Mouse (Mus musculus) lung, embryonic 15.5 days (tissue): ENCODE measurements around the gene BC004004. TPM values are rescaled to one million over a fixed set of nuclear protein-coding genes. Genes with fewer than 3 reads are reported as not detected.

Experiments used
- ATAC-seq: fragments of 200-750 bp; cut with Nextera tagmentation; 2 replicates; pipeline ENCODE4 v1.8.0; 2017; ENCODE audit warnings: moderate number of reproducible peaks, borderline replicate concordance; ENCODE audit not compliant: low FRiP score, low TSS enrichment; ENCODE audit errors: extremely low read depth
- H3K27ac ChIP-seq: fragments of 300-500 bp; sonication (generic); 2 replicates; pipeline ENCODE4 v1.5.1; 2015; ENCODE audit warnings: moderate library complexity, mild to moderate bottlenecking, inconsistent platforms
- H3K27me3 ChIP-seq: fragments of 300-500 bp; sonication (generic); 2 replicates; pipeline ENCODE4 v1.6.1; 2015; ENCODE audit warnings: inconsistent platforms
- H3K36me3 ChIP-seq: fragments of 300-500 bp; sonication (generic); 2 replicates; pipeline ENCODE4 v1.6.1; 2015; ENCODE audit warnings: inconsistent platforms
- H3K4me1 ChIP-seq: fragments of 300-500 bp; sonication (generic); 2 replicates; pipeline ENCODE4 v1.6.1; 2015; ENCODE audit warnings: inconsistent platforms
- H3K4me2 ChIP-seq: fragments of 300-500 bp; sonication (generic); 2 replicates; pipeline ENCODE4 v1.6.1; 2015; ENCODE audit warnings: inconsistent platforms, mild to moderate bottlenecking, moderate library complexity
- H3K4me3 ChIP-seq: fragments of 300-500 bp; sonication (generic); 2 replicates; pipeline ENCODE4 v1.5.1; 2015; ENCODE audit warnings: mild to moderate bottlenecking, inconsistent platforms
- H3K9ac ChIP-seq: fragments of 300-500 bp; sonication (generic); 2 replicates; pipeline ENCODE4 v1.6.1; 2015; ENCODE audit warnings: inconsistent platforms
- H3K9me3 ChIP-seq: fragments of 300-500 bp; sonication (generic); 2 replicates; pipeline ENCODE4 v1.6.1; 2016; ENCODE audit warnings: inconsistent platforms
- WGBS: fragments of 180-500 bp; shearing (Covaris S2); methylation state at CpG from one replicate; pipeline ENCODE4 v1.1.7; 2015; 5-methylcytosine and 5-hydroxymethylcytosine counted together
- polyA plus RNA-seq: library from polyadenylated mRNA; unstranded; fragments of >200 nt; fragmentation: Nextera tagmentation; extraction: Ambion mirVana; gene quantifications from 2 replicates; pipeline ENCODE4 v1.2.1, GENCODE M21; 2015

Gene BC004004
- polyA plus RNA-seq, 1 experiment from 2014 or later = 79.2 TPM

DNA sequence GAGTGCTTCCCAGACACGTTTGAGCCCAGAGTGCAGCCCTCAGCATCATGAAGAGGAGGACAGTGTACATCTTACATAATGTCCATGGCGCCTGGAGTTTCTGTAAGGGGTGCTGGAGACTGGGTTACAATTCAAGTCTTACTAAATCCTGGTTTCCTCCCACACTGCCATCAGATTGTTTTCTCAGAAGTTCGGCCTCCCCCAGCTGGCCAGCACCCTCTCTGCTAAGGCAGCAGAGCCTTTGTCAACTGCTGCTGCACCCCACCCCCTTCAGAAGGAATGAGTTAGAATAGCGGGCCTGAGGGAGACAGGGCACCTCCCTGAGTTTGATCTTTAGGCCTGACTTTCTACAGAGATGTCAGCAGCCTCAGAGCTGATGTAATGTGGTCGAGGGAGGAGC is 33.6 kb downstream of the BC004004 start:
- Histone ChIP-seq H3K9ac (no peak overlapping the region), H3K4me1 (peaks cover 35% of the 10 kb centered on the region), H3K4me3 (no peak overlapping the region), H3K27me3 (no peaks in the 10 kb centered on the region), H3K36me3 (peaks cover 26% of the 10 kb centered on the region), H3K4me2 (no peak overlapping the region), H3K9me3 (no peaks in the 10 kb centered on the region), H3K27ac (no peak overlapping the region)
- 67% methylated on average over 5 of the region's 5 CpGs for WGBS
- no peak for ATAC-seq

- no peak overlapping the region for H3K4me3 ChIP-seq
- H3K27me3 ChIP-seq = no peaks in the 10 kb centered on the region
- no peak overlapping the region for H3K27ac ChIP-seq
- WGBS = 53% methylated on average over 3 of the region's 3 CpGs
- H3K4me2 ChIP-seq = no peak overlapping the region
- peaks cover 22% of the 10 kb centered on the region for H3K36me3 ChIP-seq
- H3K9ac ChIP-seq = no peak overlapping the region
- no peak for ATAC-seq
- no peaks in the 10 kb centered on the region for H3K9me3 ChIP-seq
- H3K4me1 ChIP-seq = peaks cover 32% of the 10 kb centered on the region
Measured at GRCm38 (mm10) chr17:29303087-29303486, 34.5 kb downstream of the BC004004 start.

- ATAC-seq = no peak
- Histone ChIP-seq H3K27ac (no peak overlapping the region), H3K4me3 (no peak overlapping the region), H3K4me2 (no peak overlapping the region), H3K9ac (no peak overlapping the region), H3K27me3 (no peaks in the 10 kb centered on the region), H3K4me1 (peaks cover 32% of the 10 kb centered on the region), H3K36me3 (peaks cover 19% of the 10 kb centered on the region), H3K9me3 (no peaks in the 10 kb centered on the region)
- 75% methylated on average over 3 of the region's 3 CpGs for WGBS
Measured at GRCm38 (mm10) chr17:29303856-29304255, 35.3 kb downstream of the BC004004 start.

DNA sequence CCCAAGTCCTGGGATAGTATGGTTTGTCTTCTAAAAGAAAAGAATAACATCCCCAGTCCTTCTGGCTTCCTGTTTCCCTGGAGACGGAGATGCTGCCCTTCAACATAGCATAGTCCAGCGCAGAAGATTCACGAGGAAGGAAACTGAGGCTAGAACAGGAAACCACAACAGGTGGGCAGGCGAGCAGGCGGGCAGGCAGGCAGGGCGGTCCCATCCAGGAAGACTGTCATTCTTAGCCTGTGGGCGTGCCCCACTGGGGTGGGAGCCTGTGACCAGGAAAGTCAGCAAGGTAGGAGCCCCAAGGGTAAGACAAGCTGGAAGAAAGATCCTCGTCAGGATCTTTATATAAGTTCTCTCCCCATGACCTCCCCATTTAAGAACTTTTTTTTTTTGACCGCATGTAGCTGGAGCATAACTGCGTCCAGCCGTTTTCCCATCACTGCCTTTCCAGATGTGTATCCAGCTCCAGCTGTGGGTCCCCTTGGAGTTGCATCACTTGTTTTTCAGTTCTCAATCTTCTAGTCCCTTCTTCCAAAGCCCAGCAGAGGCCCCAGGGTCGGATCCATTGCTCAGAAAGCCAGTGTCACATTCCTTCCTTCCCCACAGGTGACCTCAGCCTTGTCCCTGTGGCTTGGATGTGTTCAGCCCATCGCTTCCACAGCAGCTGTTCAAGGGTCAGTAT is 35.9 kb downstream of the BC004004 start:
- WGBS = 49% methylated on average over 13 of the region's 13 CpGs

DNA sequence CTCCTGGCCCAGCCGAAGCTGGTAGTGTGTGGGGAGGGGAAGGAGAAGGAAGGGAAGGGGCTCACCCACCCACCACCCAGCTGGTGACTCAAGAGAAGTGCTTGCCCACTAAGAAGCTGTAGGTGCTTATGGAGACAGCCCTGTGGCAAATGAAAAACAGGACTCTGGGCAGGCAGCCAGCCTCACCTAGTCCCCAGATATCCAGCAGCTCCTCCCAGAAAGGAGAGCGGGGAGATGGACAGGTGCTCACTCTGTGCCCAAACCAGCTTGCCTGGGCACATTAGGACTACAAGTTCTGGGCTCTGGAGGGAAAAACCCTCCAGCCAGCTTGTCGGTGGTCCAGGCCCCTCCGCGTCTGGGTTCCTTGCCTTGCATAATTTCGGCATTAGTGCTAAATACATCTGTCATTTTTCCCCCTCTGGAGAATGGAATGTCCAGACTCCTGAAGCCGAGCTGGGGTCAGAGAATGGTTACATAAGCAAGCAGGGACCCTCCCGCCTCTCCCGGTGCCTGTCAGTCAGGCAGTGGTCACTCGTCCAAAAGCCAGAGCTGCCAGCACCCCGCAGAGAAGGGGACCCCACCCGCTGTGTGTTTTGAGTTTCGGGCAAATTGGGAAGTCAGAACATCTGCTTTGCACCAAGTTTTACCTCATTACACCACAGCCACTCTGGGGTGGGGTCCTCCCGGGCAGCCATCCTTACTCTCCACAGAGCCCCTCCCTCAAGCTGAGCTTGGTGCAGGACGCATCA is 36.6 kb downstream of the BC004004 start:
- no peak overlapping the region for H3K9ac ChIP-seq
- 0 out of 2 replicates have a peak, but pooled peaks have one; percentile 36 for ATAC-seq

More for the DNA sequence above, 35.9 kb downstream of the BC004004 start:
- Histone ChIP-seq H3K4me3 (no peak overlapping the region), H3K27ac (peak overlapping the region; percentile 32; the same call in 1 of the 2 replicates), H3K4me1 (peaks cover 32% of the 10 kb centered on the region), H3K27me3 (no peaks in the 10 kb centered on the region), H3K36me3 (peaks cover 13% of the 10 kb centered on the region), H3K9ac (no peak overlapping the region), H3K9me3 (no peaks in the 10 kb centered on the region), H3K4me2 (no peak overlapping the region)
- ATAC-seq = no peak

DNA sequence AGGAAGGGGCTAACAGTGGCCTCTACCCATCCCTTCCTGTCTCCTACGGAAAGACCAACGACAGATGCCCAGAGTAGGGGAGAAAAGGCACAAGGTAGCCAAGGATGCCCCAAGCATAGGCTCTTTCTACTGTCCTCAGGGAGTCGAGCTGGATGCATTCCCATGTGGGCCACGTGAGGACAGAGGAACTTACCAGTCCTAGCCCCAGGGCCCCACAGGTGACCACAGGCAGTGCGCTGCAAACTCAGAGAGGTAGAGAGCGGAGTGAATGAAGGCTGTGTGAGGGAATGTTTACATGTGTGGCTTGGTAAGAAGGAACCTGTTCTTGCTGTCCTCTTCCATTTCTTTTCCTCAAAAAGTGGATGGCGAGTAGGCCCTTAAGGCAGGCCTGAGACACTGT is 37.3 kb downstream of the BC004004 start:
- Histone ChIP-seq H3K9me3 (no peaks in the 10 kb centered on the region), H3K36me3 (peaks cover 1% of the 10 kb centered on the region), H3K27ac (no peak overlapping the region), H3K4me3 (no peak overlapping the region), H3K4me2 (no peak overlapping the region), H3K27me3 (no peaks in the 10 kb centered on the region), H3K9ac (no peak overlapping the region), H3K4me1 (peaks cover 32% of the 10 kb centered on the region)
- ATAC-seq = no peak
- 48% methylated on average over 7 of the region's 7 CpGs for WGBS

More for the DNA sequence above, 36.6 kb downstream of the BC004004 start:
- Histone ChIP-seq H3K4me3 (no peak overlapping the region), H3K4me1 (peaks cover 32% of the 10 kb centered on the region), H3K27me3 (no peaks in the 10 kb centered on the region), H3K4me2 (peak overlapping the region; percentile 22), H3K27ac (peak overlapping the region; percentile 32; the same call in 1 of the 2 replicates), H3K9me3 (no peaks in the 10 kb centered on the region), H3K36me3 (peaks cover 6% of the 10 kb centered on the region)
- 14% methylated on average over 15 of the region's 15 CpGs for WGBS

GRCm38 (mm10) chr17:29310056-29310623 is 41.6 kb downstream of the BC004004 start:
- Histone ChIP-seq H3K4me1 (peaks cover 15% of the 10 kb centered on the region), H3K36me3 (no peaks in the 10 kb centered on the region), H3K9ac (no peak overlapping the region), H3K4me3 (no peak overlapping the region), H3K4me2 (no peak overlapping the region), H3K27me3 (no peaks in the 10 kb centered on the region), H3K9me3 (0 out of 2 replicates have a peak, but pooled peaks cover 5% of the 10 kb centered on the region), H3K27ac (no peak overlapping the region)
- ATAC-seq = no peak
- WGBS = 69% methylated on average over 21 of the region's 21 CpGs

- H3K9me3 ChIP-seq = 0 out of 2 replicates have a peak, but pooled peaks cover 5% of the 10 kb centered on the region
- no peak overlapping the region for H3K9ac ChIP-seq
- 0 out of 2 replicates have a peak, but pooled peaks cover 5% of the 10 kb centered on the region for H3K4me1 ChIP-seq
- H3K36me3 ChIP-seq = no peaks in the 10 kb centered on the region
- H3K27ac ChIP-seq = no peak overlapping the region
- no peak overlapping the region for H3K4me3 ChIP-seq
- no peak for ATAC-seq
- WGBS = 86% methylated on average over 8 of the region's 8 CpGs
- no peaks in the 10 kb centered on the region for H3K27me3 ChIP-seq
- H3K4me2 ChIP-seq = no peak overlapping the region
Measured at GRCm38 (mm10) chr17:29311602-29312001, 43.0 kb downstream of the BC004004 start.

GRCm38 (mm10) chr17:29312082-29312481 is 43.5 kb downstream of the BC004004 start:
- Histone ChIP-seq H3K4me3 (no peak overlapping the region), H3K27me3 (no peaks in the 10 kb centered on the region), H3K36me3 (no peaks in the 10 kb centered on the region), H3K27ac (no peak overlapping the region), H3K9me3 (0 out of 2 replicates have a peak, but pooled peaks cover 5% of the 10 kb centered on the region), H3K4me2 (no peak overlapping the region), H3K9ac (no peak overlapping the region), H3K4me1 (0 out of 2 replicates have a peak, but pooled peaks cover 2% of the 10 kb centered on the region)
- 91% methylated on average over 2 of the region's 2 CpGs for WGBS
- ATAC-seq = no peak

DNA sequence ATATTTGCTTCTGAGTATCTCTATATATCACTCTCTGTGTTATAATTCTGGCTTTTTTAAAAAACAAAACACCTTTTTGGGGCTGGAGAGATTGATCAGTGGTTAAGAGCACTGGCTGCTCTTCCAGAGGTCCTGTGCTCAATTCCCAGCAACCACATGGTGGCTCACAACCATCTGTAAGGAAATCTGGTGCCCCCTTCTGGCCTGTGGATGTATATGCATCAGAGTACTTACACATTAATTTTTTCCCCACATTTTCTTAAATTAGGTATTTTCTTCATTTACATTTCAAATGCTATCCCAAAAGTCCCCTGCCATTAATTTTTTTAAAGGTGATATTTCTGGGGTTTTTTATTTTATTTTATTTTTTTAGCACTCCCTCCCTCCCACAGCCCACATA is 44.7 kb downstream of the BC004004 start:
- no peaks in the 10 kb centered on the region for H3K36me3 ChIP-seq
- no peak for ATAC-seq
- H3K27ac ChIP-seq = no peak overlapping the region
- H3K9me3 ChIP-seq = 0 out of 2 replicates have a peak, but pooled peaks cover 5% of the 10 kb centered on the region
- no peaks in the 10 kb centered on the region for H3K27me3 ChIP-seq
- H3K4me2 ChIP-seq = no peak overlapping the region
- no peaks in the 10 kb centered on the region for H3K4me1 ChIP-seq
- no peak overlapping the region for H3K4me3 ChIP-seq
- H3K9ac ChIP-seq = no peak overlapping the region

DNA sequence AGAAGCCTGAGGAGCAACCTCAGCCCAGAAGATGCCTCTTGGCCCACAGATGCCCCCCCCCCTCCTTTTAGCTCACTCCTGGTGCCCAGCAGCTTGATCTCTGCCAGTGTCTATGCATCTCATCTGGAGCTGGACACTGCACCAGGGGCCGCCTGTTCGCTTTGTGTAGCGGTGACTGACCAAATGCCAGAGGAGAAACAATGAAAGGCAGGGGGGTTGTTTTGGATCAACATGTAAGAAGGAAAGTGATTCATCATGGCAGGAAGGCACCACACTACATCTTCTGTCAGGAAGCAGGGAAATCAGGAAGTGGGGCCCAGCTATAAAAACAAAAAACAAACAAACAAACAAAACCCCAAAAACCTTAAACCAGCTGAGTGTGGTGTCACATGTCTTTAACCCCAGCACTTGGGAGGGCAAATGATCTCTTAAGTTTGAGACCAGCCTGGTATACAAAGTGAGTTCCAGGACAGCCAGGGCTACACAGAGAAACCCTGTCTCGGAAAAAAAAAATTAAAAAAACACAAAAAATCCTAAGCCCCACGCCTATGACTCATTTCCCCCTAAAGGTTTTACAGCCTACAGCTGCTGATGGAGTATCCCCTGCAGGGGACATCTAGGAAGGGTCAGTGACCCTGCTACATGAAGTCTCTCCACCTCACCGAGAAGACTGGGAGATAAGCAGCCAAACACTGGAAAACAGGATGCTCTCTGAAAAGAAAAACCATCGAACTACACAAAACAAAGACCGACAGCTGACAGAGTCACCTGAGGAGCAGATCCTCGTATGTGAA is 47.3 kb downstream of the BC004004 start:
- no peak overlapping the region for H3K4me2 ChIP-seq
- ATAC-seq = no peak
- H3K9me3 ChIP-seq = 0 out of 2 replicates have a peak, but pooled peaks cover 5% of the 10 kb centered on the region
- peak overlapping the region; percentile 11; the same call in 1 of the 2 replicates for H3K27ac ChIP-seq
- no peak overlapping the region for H3K4me3 ChIP-seq
- H3K36me3 ChIP-seq = no peaks in the 10 kb centered on the region
- 46% methylated on average over 9 of the region's 9 CpGs for WGBS
- peaks cover 9% of the 10 kb centered on the region; the same call in 1 of the 2 replicates for H3K27me3 ChIP-seq
- no peak overlapping the region for H3K9ac ChIP-seq
- 0 out of 2 replicates have a peak, but pooled peaks cover 5% of the 10 kb centered on the region for H3K4me1 ChIP-seq
